Mouse (Mus musculus) ovary, adult 10 weeks (tissue): ENCODE measurements around the gene Krt28. TPM values are rescaled to one million over a fixed set of nuclear protein-coding genes. Genes with fewer than 3 reads are reported as not detected.

Experiments used
- polyA plus RNA-seq: library from polyadenylated mRNA; stranded (reverse); fragments of 350-450 nt; fragmentation: Illumina TruSeq; extraction: RNeasy Lipid Tissue Mini Kit (QIAGEN cat#74804); gene quantifications from one replicate; pipeline ENCODE4 v1.2.3, GENCODE M21; 2014

The Krt28 gene
- polyA plus RNA-seq = not detected

DNA sequence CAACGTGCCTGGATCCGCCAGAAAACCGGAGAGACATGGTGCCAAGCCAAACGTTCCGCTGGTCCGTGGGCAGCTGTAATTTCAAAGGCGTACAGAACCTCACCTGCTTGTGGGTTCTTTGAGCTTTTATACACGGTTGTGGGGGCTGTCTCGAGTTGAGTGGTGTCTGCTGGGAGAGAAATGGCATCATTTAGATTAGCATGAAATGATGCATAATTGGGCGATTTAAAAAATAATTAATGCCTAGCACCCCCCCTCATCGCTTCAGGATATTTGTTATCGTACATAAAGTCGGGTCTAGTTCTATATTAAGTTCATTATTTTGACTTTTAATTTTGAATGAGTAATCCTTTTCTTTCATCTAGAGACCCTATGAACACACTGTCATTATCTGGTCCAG, at the start of gene Krt28:
Krt28 (minus strand) TSS at position 101 of the 400 bp plus-strand sequence.

DNA sequence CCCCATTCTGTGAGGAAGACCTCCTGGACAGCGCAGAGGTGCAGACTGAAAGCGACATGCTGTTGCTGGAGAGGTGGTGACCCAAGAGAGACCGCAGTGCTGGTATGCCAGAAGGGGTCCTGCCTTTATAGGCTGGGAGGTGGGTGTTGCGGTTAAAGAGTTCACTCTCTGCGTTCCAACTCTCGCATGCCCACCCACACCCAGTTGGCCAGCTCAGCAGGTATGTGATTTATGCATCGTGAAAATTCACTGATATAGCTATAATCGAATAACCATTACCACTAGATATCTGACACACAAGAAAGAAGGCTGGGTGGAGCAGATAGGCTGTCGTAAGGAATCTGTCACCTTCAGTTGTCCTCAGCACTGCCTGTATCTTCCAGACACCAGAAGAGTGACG, 47.5 kb upstream of the Krt28 start, which contains the start of gene Krt12:
Krt12 (minus strand) TSS at position 101 of the 400 bp plus-strand sequence.

DNA sequence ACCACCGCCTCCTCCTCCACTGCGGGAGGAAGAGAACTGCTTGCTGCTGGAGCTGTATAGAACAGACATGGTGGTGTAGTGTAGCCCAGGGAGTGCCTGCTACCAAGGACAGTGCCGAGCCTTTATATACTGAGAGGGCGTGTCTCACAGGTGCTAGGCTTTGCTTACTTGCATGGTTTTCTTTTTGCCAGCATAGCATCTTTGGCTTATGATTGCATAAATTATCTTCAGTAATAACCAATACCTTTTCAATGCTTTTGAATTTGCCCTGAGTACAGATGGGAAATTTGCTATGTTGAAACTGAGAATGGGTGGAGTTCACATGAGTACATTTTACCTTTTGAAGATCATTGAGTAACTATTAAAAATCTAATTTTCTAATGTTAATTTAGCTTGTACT, 14.6 kb upstream of the Krt28 start, which contains the start of gene Krt10:
Krt10 (minus strand) TSS at position 101 of the 400 bp plus-strand sequence.

GRCm38 (mm10) chr11:99351004-99351403, 23.7 kb downstream of the Krt28 start, which contains the start of gene Krt27:
Gene Krt27 (minus strand): TSS chr11:99351104.

DNA sequence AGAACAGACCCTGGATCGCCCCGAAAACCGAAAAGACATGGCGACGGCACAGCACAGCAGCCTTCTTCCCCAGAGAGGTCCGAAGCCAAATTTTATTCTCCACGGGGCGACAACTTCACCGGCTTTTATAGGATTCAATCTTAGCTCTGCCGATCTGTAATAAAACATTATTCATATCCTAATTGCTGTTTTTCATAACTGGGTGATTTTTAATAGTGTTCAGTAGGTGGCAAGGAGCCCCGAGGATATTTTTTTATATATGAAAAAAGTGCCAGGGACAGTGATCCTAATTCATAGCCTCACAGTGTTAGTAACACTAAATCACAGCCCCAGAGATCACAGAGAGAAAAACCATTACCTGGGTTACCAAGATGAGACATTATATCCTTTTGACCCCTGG, 36.8 kb downstream of the Krt28 start, which contains the start of gene Krt26:
Krt26 (minus strand) TSS at position 101 of the 400 bp plus-strand sequence.

GRCm38 (mm10) chr11:99322851-99323250, 51.9 kb downstream of the Krt28 start, which contains the start of gene Krt25:
Gene Krt25 (minus strand): TSS chr11:99322951.

Other genes with a start within 250 kb of the Krt28 start
- gene Ccr7, start 219.8 kb downstream of the Krt28 start, polyA plus RNA-seq = not detected
- gene Smarce1, start 143.9 kb downstream of the Krt28 start, polyA plus RNA-seq = 295 TPM
- 0.46 TPM for gene Krt222, start 130.8 kb downstream of the Krt28 start, polyA plus RNA-seq
- not detected for gene Krt24, start 89.6 kb downstream of the Krt28 start, polyA plus RNA-seq
- gene Krt25, start 52.0 kb downstream of the Krt28 start, polyA plus RNA-seq = not detected
- gene Krt26, start 36.9 kb downstream of the Krt28 start, polyA plus RNA-seq = not detected
- gene Krt27, start 23.8 kb downstream of the Krt28 start, polyA plus RNA-seq = not detected
- 13.0 TPM for gene Krt10, start 14.5 kb upstream of the Krt28 start, polyA plus RNA-seq
- gene Krt12, start 47.4 kb upstream of the Krt28 start, polyA plus RNA-seq = not detected
- 3.6 TPM for gene Krt20, start 63.2 kb upstream of the Krt28 start, polyA plus RNA-seq
- gene Krt23, start 118.2 kb upstream of the Krt28 start, polyA plus RNA-seq = 0.29 TPM
- not detected for gene Krt39, start 146.4 kb upstream of the Krt28 start, polyA plus RNA-seq
- gene Krt40, start 168.3 kb upstream of the Krt28 start, polyA plus RNA-seq = not detected
- not detected for gene Krtap3-3, start 176.0 kb upstream of the Krt28 start, polyA plus RNA-seq
- gene Krtap3-2, start 181.9 kb upstream of the Krt28 start, polyA plus RNA-seq = not detected
- gene Gm11939, start 184.6 kb upstream of the Krt28 start, polyA plus RNA-seq = not detected
- not detected for gene Krtap3-1, start 191.7 kb upstream of the Krt28 start, polyA plus RNA-seq
- not detected for gene Krtap1-5, start 206.1 kb upstream of the Krt28 start, polyA plus RNA-seq
- not detected for gene Krtap1-4, start 208.8 kb upstream of the Krt28 start, polyA plus RNA-seq
- gene Krtap1-3, start 216.4 kb upstream of the Krt28 start, polyA plus RNA-seq = not detected
- gene Krtap9-3, start 223.2 kb upstream of the Krt28 start, polyA plus RNA-seq = not detected
- not detected for gene Gm11938, start 228.4 kb upstream of the Krt28 start, polyA plus RNA-seq
- gene Gm11937, start 235.3 kb upstream of the Krt28 start, polyA plus RNA-seq = not detected
- not detected for gene Krtap2-4, start 239.9 kb upstream of the Krt28 start, polyA plus RNA-seq
- not detected for gene Gm11562, start 245.5 kb upstream of the Krt28 start, polyA plus RNA-seq